Mouse (Mus musculus) ovary, adult 18-20 months (tissue): ENCODE results near the gene Dapp1.
"Not testable (repeated sequence)": the region's sequence is repeated elsewhere in the genome, so short reads cannot be mapped to it uniquely, and the experiment has no call there.

ENCODE experiments used
- DNase-seq: peaks from one replicate; pipeline ENCODE4 v3.0.0; 2022; ENCODE audit warnings: low spot score, mixed read lengths

The Dapp1 gene

DNA sequence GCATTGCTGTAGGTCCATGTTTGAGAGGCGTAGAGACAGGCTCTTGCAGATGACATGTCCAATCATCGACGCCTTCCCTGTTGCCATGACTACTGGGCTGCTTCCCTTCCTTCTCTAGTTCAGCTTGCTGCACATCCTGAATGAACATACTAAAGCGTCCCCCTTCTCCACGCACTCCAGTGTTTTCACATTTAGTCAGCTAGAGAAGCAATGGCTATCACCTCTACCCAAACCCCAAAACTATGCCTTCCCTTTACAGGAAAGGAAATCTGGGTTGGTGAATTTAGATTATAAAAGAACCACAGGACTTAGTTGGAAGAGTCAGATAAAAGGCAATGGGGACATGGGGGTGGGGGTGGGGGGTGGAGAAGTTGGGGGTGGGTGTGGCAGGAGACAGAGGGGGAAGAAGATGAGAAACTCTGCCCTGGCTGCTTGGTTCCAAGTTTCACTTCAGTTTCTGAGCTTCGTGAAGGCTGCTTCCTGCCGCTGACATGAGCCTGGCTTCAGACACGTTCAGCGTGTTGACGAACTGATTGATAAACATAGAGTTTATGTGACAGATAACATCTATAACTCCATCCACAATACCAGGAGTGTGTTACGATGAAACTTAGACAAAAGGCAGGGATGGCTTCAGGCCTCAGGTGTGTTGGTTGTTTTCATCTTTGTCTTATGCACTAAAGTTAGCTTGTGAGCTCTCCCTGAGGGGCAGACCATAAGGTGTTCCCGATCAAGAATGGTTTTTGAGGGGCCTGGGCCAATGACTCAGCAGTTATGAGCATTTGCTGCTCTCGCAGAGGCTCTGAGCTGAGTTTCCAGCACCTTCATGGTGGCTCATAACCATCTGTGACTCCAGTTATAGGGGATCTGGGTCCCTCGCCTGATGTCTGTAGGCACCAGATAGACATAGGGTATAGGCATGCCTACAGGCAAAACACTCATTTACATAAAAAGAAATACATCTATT lies 28.1 kb downstream of the Dapp1 start:
- DNase-seq, result no peak

DNA sequence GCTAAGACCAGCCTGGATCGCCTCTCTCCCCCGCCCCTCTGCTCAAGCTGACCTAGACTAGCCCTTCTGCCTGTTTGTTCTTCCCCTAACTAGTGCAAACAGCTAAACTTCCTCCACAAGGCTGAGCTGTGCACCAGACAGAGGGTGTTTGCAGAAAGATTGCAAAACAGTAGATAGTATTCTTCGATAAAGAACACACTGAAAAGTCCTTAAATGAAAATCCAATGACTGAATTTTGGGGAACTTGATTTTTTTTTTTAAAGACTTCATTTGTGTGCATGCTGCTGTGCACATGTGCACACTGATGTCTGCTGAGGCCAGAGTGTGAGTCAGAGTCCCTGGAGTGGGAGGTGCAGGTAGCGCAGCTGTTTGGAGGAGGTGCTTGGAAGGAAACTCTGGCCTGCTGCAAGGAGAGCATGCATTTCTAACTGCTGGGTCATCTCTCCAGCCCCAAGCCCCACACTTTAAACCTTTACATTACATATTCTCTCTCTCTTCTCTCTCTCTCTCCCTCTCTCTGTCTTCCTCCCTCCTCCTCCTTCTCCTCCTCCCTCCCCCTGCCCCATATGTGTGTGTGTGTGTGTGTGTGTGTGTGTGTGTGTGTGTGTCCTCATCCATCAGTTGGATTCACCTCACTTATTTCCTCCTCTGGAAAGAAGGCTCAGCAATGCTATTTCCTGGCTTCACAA lies 29.0 kb downstream of the Dapp1 start:
- DNase-seq, result peak; percentile 34

DNA sequence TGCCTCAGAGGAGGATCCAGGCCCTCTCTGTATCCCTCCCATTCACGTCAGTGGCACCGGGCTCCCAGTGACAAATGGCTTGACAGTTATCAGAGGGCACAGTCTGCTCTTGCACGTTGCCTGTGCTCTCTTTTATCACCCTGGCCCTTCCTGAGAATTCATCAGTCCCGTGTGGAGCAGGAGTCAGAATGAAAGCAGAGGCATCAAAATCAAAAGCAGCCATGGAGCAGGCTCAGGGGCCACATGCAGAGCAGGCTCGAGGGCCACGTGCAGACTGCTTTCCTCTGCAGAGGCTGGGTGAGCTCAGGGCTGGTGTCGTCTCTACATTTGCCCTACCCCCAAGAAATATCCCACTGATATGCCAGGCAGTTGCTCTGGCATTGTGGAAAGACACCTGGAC lies 29.5 kb downstream of the Dapp1 start:
- DNase-seq, result no peak

DNA sequence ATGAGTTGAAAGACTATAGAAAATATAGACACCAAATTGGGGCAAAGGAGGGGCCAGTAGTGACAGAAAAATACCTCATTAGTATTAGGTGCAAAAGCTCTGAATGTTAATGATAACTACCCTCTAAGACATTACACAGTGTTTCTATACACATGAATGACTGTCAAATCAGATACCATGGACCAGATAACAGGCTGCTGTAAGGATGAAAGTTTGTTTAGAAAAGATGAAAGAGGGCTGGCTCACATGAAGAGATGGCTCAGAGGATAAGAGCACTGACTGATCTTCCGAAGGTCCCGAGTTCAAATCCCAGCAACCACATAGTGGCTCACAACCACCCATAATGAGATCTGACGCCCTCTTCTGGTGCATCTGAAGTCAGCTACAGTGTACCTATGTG lies 30.0 kb downstream of the Dapp1 start:
- not testable (repeated sequence) for DNase-seq

DNA sequence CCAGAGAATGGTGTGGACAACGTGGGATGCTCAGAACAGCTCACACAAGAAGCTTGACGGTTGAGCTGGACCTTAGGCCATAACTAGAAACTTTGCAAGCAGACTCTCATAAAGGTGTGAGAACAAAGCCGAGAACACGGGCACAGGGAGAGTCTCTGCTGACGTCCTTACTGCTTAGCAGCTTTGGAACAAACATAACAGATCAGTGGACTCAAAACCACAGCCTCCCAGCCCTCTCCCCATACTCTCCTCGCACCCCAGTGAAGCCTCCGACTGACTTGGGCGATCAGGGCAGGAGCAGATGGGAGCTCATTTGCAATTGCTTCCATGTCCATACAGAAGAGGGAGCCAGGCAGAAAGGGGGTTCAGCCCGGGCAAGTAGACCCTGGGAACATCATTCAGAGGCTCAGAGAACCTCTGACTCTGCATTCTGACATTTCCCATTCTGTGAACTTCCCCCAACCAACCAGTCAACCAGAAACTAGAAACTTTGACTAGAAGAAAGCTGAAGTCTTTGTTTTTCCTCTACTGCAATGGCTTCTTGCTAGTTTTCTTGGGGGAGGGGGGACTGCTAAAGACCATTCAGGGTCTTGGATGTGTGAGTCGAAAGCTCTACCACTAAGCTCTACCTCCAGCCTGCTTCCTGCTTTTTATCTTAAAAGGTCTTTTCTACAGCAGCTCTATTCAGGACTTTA lies 31.0 kb downstream of the Dapp1 start:
- no peak for DNase-seq

DNA sequence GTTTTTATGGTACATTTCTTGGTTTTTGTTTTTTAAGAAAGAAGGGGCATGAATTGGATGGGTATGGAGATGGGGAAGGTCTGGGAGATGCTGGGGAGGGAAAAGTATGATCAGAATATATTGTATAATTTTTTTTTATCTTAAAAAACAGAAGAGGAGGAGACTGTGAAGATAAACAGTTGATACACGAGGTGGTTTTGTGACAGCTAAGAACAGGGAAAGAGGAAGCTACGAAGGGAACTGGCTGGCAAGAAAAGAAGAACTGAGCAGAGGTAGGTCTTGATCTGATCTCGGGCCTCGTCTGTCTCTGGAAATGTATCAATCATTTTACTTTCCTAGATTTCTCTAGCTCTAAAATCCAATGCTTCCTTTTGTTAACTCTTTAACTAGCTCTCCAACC lies 33.8 kb downstream of the Dapp1 start:
- no peak for DNase-seq

DNA sequence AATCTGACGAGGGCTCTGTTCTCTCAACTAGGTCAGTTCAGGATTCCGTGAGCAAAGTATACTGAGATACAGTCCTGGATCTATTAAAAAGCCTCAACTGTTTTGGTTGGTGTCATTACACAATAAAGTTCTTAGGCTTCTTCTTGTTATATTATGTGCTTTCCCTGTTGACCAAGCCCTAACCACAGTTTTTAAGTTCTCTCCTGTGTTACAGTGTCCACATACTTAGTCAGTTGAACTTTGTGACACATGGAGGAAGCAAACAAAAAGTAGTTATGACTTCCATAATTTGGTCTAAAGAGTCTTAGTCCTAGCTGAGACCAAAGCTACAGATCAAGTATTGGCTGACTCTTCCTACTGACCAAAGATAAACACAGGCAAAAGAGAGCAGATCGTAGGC lies 34.5 kb downstream of the Dapp1 start:
- DNase-seq, result no peak

DNA sequence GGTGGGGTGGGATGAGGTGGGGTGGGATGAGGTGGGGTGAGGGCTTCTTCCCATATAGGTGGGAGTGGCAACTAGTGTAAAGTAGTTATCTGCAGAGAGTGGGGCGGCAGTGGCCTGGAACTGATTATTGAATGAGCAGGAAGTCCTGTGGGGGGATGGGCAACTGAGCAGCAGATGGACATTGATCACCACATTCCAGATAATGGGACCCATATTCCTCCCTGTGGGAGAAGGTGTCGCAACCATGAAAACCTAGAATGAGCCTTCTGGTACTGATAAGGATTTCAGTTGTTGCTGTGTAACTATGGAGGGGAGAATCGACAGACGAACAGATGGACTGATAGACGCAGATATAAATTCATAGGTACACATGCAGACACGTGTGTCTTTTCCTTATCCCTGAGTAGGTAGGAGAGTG lies 37.6 kb downstream of the Dapp1 start:
- DNase-seq, result no peak

DNA sequence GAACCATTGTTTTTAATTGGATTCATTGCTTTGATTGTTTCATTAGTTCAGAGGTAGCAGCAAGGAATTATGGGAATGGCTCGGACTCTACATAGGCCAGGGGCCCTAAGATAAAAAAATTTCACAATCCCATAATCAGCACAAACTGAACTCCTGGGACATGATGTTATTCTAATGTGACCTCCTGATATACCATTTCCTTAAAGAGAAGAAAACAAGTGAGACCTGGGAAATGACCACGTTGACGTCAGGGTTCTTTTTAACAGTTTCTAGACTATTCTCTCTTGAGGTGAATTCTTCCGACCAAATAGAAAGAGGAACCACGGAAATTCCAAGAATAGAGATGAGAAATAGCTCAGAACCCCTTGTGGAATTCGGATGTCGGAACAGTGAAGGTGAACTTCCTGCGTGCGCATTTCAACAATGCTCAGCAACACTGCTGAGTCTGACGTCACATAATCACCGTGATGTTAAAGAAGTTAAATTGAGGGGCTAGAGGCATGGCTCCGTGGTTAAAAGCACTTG lies 39.2 kb downstream of the Dapp1 start:
- no peak for DNase-seq

DNA sequence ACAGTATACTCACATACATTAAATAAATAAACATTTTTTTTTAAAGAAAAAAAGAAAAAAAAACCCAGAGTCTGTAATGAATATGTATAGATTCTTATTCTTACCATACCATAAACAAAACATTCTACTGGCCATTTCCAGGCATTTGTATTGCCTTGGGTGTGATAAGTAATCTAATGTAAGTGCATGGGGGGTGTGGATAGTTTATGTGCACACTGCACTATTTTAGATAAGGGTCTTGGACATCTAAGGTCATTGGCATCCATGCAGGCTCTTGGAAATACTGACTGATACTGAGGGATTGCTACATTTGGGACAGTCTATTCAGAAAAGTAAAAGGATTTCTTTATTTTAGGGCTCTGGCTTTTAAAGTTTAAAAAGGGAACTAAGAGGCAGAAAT lies 39.8 kb downstream of the Dapp1 start:
- DNase-seq, result no peak

DNA sequence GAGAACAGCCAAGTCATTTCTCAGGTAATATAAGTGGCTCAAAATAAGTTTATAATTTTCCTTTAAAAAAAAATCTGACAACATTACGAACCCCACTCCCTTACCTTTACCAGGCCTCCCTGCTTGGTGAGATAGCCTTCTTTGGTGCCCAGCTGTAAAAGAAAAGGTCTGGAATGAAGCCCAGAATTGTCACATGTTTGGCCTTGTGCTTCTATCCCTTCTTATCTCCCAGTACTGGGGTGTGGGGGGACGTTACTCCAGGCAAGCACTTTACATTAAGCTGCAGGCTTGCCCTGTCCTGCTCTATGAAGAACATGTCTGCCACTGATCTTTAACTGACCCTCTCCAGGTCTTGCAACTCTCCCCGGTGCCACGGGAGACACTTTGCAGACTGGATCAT lies 40.6 kb downstream of the Dapp1 start:
- peak; percentile 77 for DNase-seq

DNA sequence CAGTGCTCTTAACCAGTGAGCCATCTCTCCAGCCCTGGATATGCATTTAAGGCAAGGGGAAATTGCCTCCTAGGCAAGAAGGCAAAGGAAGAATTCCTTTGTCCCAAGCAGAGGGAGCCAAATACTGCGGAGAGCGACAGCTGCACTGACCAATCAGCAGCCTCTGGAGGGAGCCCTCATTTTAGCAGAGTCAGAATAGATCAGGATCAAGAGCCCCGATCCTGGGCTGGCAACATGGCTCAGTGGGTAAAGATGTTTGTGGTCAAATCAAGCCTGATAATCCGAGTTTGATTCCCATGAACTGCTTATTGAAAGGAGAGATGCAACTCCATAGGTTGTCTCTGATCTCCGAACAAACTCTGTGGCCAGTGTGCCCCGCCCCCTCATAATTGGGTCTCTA lies 42.7 kb downstream of the Dapp1 start:
- peak; percentile 51 for DNase-seq

DNA sequence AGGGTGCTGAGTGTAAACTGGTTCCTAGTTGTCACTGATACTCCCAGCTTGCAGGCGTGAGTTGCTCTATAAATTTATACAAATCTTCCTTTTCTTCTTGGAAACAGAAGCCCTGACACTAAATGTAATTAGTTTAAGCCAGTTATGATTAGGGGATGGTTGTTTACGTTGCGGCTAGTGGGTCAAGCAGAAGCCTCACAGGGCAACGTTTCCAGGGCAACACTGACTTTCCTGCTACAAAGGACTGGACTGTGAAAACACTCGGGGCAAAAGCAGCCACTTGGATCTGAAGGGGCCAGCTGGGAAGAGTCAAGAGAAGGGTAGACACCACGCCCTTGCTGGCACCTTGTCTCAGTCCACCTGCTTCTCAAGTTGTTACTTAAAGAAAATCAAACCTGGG lies 44.8 kb downstream of the Dapp1 start:
- DNase-seq, result no peak

DNA sequence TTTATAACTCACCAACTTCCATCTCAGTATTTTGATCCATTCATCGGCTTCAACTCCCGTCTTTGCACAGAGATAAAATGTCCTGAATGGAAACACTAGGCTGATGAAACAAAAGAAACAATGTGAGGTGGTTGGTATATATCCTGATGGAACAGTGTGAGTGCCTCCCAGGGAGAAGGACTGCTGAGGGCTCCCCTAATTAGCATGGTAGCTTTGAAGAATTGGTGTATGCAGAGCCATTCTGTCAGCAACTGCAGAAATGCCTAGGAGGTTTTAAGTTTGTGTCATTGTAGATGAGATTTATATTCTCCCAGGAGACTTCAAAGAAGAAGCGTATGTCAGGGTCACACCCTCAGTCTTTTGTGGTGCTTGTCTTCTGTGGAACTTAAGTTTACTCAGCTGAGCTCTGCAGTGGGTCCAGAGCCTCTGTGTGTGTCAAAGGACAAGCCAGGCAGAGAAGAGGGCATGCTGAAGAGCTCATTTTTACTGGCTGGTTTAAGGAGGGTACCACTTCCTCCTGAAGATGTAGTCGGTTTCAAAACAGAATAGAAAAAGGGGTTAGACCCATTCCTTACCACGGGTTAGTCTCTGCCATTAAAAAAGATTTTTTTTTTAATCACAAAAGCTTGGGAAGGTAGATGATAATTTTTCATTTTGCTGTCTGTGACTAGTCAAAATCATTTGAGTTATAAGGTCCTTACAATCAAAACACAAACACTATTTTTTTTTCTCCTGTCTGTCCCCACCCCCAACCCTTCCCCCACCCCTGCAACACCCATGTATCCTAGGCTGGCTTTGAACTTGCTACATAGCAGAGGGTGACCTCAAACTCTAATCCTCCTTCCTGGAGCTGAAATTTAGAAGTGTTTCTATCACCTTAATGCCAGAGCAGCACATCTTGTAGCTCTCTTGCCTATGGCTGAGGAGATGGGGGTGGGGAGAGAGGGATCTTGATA lies 45.5 kb downstream of the Dapp1 start:
- DNase-seq, result no peak

DNA sequence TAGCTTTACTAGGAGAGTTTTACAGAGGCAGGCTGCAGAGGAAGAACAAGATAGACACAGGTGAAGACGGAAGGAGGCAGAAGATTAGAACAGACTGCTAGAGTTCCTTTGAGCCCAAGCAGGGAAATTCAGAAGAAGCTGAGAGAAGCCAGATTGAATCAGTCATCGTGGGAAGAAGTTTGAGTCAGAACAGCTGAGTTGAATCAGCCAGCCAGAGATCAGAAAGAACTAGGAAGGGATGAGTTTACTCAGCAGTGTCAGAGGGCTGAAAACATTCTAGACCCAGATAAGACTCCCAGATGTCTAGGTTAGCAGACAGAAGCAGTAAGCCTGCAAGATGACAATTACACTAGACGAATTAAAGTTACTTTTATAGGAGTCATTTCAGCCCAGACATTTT lies 47.4 kb downstream of the Dapp1 start:
- DNase-seq, result no peak

DNA sequence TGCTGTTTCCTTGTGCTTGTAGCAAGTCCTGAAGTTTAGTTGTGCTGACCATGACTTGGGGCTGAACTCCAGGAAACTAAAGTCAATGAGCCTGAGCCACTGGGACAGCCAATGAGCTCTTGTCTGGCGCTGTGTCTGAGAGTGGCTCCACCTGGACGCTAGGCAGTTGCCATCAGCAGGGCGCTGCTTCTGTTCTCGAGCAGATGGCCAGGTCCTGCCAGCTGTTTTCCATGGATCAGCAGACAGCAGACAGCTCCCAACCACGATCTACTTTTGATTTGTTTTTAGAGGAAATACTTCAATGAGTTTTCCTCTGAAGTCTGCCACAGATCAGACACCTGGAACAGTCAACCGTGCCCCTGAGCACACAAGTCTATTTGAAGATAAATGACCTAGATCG lies 48.6 kb downstream of the Dapp1 start:
- DNase-seq, result no peak

DNA sequence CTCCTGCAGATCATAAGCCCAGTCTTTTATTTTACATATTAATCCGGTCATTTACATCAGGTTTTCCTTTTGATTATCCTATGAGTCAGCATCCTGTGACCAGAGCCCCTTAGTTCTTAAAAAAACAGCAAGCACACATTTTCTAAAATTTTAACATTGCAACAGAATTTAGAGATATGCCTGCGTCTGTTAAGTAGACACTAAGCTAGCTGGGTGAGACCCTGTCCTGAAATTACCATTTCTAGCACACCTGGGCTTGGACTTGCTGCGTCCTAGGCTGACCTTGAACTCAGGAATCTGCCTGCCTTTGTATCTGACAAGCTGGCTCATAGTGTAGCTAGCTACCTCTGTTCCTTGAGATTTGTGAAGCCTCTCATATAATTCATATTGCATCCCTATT lies 51.4 kb downstream of the Dapp1 start:
- DNase-seq, result no peak

DNA sequence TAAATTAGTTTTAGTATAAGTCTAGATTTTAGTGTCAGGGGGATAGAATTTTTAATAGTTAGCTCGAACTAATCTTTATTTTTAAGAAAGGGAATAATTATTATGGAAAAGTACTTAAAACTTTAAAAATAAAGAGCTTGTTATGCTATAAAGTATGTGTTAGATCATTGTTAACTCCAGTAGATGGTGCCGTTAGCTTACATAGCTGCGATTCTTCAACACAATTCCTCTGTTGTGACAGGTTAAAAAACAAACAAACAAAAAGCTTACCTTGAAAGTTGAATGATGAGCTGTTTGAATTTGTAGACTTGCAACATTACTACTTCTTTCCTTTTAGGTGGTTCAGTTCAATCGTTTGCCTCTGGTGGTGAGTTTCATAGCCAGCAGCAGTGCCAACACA lies 54.3 kb downstream of the Dapp1 start:
- no peak for DNase-seq

DNA sequence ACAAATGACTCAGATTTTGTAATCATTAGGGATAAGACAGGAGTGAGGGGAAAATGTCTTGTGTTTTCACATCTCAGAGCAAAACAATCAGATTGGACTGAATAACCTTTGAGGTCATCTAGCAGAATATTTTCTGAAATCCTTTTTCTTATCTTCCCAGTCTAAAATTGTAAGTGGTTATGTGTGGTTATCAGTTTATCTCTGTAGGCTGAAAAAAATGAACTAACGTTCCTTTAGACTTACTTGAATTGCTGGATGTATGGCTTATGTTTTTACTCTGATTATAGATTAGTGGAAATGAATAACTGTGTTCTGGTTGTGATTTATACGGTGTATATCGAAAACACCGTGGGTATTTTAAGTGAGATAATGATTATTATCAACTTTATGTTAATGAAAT lies 60.8 kb downstream of the Dapp1 start:
- no peak for DNase-seq

DNA sequence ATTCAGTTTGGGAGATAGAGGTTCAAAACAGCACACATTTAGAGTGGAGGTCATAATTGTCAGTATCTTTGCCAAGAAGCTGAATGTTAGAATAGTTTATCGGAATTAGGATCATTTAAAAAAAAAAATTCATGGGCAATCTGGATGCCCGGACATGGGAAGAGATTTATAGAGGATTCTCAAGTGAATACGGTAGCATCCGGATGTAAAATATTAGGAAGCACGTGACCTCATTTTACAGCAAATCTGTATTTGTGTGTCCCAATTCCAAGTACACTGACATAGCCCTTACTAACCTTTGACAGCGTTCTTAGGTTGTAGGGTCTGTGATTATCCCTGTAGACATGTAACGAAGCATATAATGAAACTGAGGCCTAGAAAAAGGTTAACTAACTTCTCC lies 61.9 kb downstream of the Dapp1 start:
- no peak for DNase-seq

DNA sequence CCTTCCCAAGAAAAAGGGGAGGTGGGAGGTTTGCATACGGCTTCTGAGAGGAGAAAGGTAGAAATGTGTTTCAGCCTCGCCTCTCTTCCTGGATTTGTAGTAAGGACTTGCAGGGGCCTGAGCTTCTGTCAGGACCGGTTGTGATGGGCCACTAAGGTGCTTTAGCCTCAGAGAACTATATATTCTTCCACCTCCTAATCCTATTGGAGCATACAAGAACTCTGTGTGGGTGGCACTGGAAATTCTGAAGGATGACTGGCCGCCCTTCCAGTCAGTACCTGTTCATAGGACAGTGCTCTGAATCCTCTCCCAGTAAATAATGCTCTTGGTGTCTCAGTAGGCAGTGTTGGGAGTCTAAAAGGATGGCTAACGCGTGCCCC lies 62.4 kb downstream of the Dapp1 start:
- no peak for DNase-seq
